Mouse (Mus musculus) heart, embryonic 11.5 days (tissue): ENCODE results near the gene Ap2m1. TPM values are rescaled to one million over a fixed set of nuclear protein-coding genes. Genes with fewer than 3 reads are reported as not detected.
A peak's percentile ranks its signal among the peaks of the same experiment; 100 is the strongest.

Experiments used
- ATAC-seq: fragments of 200-750 bp; cut with Nextera tagmentation; replicated peaks from 2 replicates; pipeline ENCODE4 v1.8.0; 2017; ENCODE audit warnings: moderate library complexity; ENCODE audit not compliant: insufficient number of reproducible peaks, low FRiP score, low TSS enrichment
- H3K27ac ChIP-seq: fragments of 300-500 bp; sonication (generic); 2 replicates; pipeline ENCODE4 v1.5.1; 2014; ENCODE audit warnings: mild to moderate bottlenecking, low read depth, low read length
- H3K27me3 ChIP-seq: fragments of 300-500 bp; sonication (generic); 2 replicates; pipeline ENCODE4 v1.6.1; 2014; ENCODE audit warnings: mild to moderate bottlenecking, low read length, mixed read lengths; ENCODE audit not compliant: control insufficient read depth, insufficient read depth
- H3K36me3 ChIP-seq: fragments of 300-500 bp; sonication (generic); 2 replicates; pipeline ENCODE4 v1.6.1; 2014; ENCODE audit warnings: mild to moderate bottlenecking, low read length, moderate library complexity, mixed read lengths; ENCODE audit not compliant: control insufficient read depth, insufficient read depth
- H3K4me1 ChIP-seq: fragments of 300-500 bp; sonication (generic); 2 replicates; pipeline ENCODE4 v1.6.1; 2014; ENCODE audit warnings: low read length; ENCODE audit not compliant: control insufficient read depth, insufficient read depth
- H3K4me2 ChIP-seq: fragments of 300-500 bp; sonication (generic); 2 replicates; pipeline ENCODE4 v1.6.1; 2014; ENCODE audit warnings: mild to moderate bottlenecking, moderate library complexity
- H3K4me3 ChIP-seq: fragments of 300-500 bp; sonication (generic); 2 replicates; pipeline ENCODE4 v1.5.1; 2014; ENCODE audit warnings: low read depth, low read length
- H3K9ac ChIP-seq: fragments of 300-500 bp; sonication (generic); 2 replicates; pipeline ENCODE4 v1.6.1; 2014; ENCODE audit warnings: mild to moderate bottlenecking, low read depth, low read length, moderate library complexity
- H3K9me3 ChIP-seq: fragments of 300-500 bp; sonication (generic); replicated peaks from 2 replicates; pipeline ENCODE4 v1.6.1; 2016; ENCODE audit warnings: low read length; ENCODE audit not compliant: control insufficient read depth
- WGBS: fragments of 180-500 bp; shearing (Covaris S2); extraction: QIAGEN DNeasy Blood & Tissue Kit; methylation state at CpG from one replicate; pipeline ENCODE4 v1.1.7; 2014; ENCODE audit not compliant: insufficient replicate concordance; 5-methylcytosine and 5-hydroxymethylcytosine counted together
- polyA plus RNA-seq: library from polyadenylated mRNA; unstranded; fragments of >200 nt; fragmentation: Nextera tagmentation; extraction: Ambion mirVana; gene quantifications from 2 replicates; pipeline ENCODE4 v1.2.1, GENCODE M21; 2014

Gene Ap2m1
- polyA plus RNA-seq, 1 experiment from 2014 or later, result 490 TPM

DNA sequence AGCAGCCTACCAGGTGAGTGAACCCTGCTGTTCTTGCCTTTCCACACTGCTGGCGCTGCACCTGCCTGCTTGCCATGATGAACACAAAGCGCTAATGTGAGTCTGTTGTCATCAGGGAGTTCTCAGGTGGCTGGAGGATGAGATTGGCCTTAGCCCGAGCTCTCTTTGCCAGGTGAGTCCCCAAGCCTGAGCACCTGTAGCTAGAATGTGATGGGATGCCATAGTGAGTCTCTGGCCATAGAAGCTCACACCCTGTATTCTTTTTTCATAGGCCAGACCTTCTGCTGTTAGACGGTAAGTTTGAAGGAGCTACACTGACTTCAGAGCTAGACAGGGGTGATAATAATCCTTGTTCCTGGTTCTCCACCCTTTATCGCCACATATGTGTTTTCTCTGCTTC, 16.4 kb downstream of the Ap2m1 start:
- 91% methylated on average over 5 of the region's 5 CpGs for WGBS
- Histone ChIP-seq H3K4me1 (peaks cover 15% of the 10 kb centered on the region), H3K9me3 (no peaks in the 10 kb centered on the region), H3K36me3 (peaks cover 28% of the 10 kb centered on the region), H3K9ac (no peak overlapping the region), H3K4me3 (no peak overlapping the region), H3K4me2 (no peak overlapping the region), H3K27me3 (no peaks in the 10 kb centered on the region), H3K27ac (no peak overlapping the region)
- no peak for ATAC-seq

GRCm38 (mm10) chr16:20552594-20552993, 17.3 kb downstream of the Ap2m1 start:
- Histone ChIP-seq H3K4me2 (no peak overlapping the region), H3K9me3 (no peaks in the 10 kb centered on the region), H3K4me1 (peaks cover 12% of the 10 kb centered on the region; the same call in 1 of the 2 replicates), H3K9ac (no peak overlapping the region), H3K36me3 (peaks cover 28% of the 10 kb centered on the region), H3K27me3 (no peaks in the 10 kb centered on the region), H3K27ac (no peak overlapping the region), H3K4me3 (no peak overlapping the region)
- WGBS, result 79% methylated on average over 1 of the region's 1 CpGs
- no peak for ATAC-seq

DNA sequence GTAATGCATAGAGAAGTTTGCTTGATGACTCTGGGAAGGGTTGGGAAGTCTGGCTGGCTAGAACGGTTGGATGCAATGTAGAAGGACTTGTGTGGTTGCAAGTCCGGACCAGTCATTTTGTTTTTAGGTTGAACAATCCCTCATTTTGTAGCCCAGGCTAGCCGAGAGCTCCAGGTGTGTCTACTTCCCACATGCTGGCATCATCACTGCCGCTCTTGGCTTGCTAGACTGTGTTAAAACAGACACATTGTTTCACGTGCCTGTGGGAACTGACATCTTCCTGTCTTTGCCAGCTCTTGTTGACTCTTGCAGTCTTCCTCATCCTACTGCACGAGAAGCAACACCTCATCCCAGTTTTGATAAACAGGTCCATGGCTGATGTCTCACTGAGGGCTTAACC, 19.7 kb downstream of the Ap2m1 start:
- Histone ChIP-seq H3K36me3 (peaks cover 43% of the 10 kb centered on the region), H3K4me2 (no peak overlapping the region), H3K27ac (no peak overlapping the region), H3K27me3 (no peaks in the 10 kb centered on the region), H3K4me3 (no peak overlapping the region), H3K4me1 (no peaks in the 10 kb centered on the region), H3K9ac (no peak overlapping the region), H3K9me3 (no peaks in the 10 kb centered on the region)
- WGBS, result 83% methylated on average over 6 of the region's 6 CpGs
- ATAC-seq, result no peak

- Histone ChIP-seq H3K36me3 (peaks cover 47% of the 10 kb centered on the region), H3K4me1 (no peaks in the 10 kb centered on the region), H3K9me3 (no peaks in the 10 kb centered on the region), H3K9ac (no peak overlapping the region), H3K4me2 (no peak overlapping the region), H3K4me3 (no peak overlapping the region), H3K27me3 (no peaks in the 10 kb centered on the region), H3K27ac (no peak overlapping the region)
- WGBS, result 68% methylated on average over 7 of the region's 7 CpGs
- no peak for ATAC-seq
These were observed 22.1 kb downstream of the Ap2m1 start for GRCm38 (mm10) chr16:20557381-20557780.

- 73% methylated on average over 1 of the region's 1 CpGs for WGBS
- no peaks in the 10 kb centered on the region for H3K9me3 ChIP-seq
- H3K4me1 ChIP-seq, result no peaks in the 10 kb centered on the region
- H3K4me2 ChIP-seq, result no peak overlapping the region
- no peak overlapping the region for H3K9ac ChIP-seq
- no peak for ATAC-seq
- H3K27ac ChIP-seq, result no peak overlapping the region
- peaks cover 24% of the 10 kb centered on the region for H3K36me3 ChIP-seq
- H3K4me3 ChIP-seq, result no peak overlapping the region
- no peaks in the 10 kb centered on the region for H3K27me3 ChIP-seq
These were observed 29.8 kb downstream of the Ap2m1 start for GRCm38 (mm10) chr16:20565075-20565474.

DNA sequence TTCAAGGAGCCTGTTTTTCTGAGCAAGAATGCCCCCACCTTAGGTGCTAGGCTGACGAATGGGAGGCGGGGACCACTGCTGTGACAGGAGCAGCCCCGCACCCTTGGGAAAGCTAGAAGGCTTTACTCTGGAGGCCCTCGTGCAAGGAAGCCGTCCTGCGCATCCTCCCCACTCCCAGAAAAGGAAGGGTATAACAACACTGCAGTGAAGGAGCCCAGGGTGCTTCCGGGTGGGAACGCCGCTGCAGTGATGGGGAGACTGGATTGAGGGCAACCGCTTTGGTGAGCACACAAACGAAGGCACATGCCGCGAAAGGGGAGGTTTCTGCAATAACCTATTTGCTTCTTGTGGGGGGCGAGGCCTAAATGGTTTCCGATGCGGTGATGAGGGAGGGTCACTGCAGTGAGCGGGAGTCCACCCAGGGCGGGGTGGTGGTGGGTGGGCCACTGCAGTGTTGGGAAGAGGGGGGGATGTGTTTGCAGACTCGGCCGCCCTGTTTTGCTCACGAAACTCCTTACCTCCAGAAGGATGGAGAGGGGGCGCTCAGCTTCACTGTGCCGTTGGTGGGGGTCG, 54.2 kb downstream of the Ap2m1 start, which contains the start of gene Vwa5b2:
Gene Vwa5b2 (plus strand): TSS at position 106 of the 573 bp plus-strand sequence.
- Histone ChIP-seq H3K27ac (no peak within 1 kb of the TSS), H3K9ac (peak within 1 kb of the TSS; percentile 28; the same call in 1 of the 2 replicates), H3K9me3 (no peaks in the 10 kb centered on the region), H3K27me3 (peaks cover 55% of the 10 kb centered on the region), H3K4me2 (peak within 1 kb of the TSS; percentile 92), H3K36me3 (no peaks in the 10 kb centered on the region), H3K4me3 (peak within 1 kb of the TSS; percentile 55), H3K4me1 (peaks cover 12% of the 10 kb centered on the region; the same call in 1 of the 2 replicates)
- ATAC-seq, result 0 out of 2 replicates have a peak, but pooled peaks have one; percentile 11
- WGBS, result under 1% methylated on average over 24 of the region's 24 CpGs

DNA sequence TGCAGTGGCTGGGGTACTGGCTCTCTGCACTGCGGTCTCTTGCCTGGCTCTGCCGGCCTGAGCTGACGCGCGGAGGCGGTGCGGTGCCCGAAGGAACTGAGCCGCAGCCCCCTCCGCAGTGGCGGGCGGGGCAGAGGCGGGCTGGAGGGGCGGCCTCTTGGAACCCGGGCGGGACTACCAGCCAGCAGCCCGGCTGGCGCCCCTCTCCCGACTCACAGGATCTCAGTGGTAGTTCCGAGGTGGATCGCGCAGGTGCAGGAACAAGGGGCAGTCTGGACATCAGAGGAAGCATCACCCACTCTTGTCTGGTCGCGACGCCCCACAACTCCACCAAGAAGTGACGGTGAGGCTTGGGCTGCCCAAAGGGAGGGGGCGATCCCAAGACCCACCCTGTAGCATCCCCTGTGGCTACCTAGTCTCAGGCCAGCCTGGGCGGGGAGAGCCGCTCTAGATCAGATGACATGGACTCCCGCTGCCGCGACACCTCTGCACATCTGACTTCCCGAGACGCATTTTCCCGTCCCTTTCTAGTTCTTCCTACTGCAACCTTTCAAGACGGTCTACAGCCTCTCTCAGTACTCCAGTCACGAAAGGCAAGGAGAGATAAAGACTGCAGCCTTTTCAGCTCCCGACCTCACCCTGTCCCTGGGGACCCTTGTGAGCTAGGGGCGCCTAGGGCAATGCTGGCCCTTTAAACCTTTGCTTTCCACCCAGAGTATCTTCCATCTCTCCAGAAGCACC, 54.8 kb downstream of the Ap2m1 start:
- Histone ChIP-seq H3K4me3 (peak overlapping the region; percentile 55), H3K27me3 (peaks cover 59% of the 10 kb centered on the region), H3K4me2 (peak overlapping the region; percentile 92), H3K9ac (no peak overlapping the region), H3K36me3 (no peaks in the 10 kb centered on the region), H3K27ac (no peak overlapping the region), H3K4me1 (peaks cover 12% of the 10 kb centered on the region; the same call in 1 of the 2 replicates), H3K9me3 (no peaks in the 10 kb centered on the region)
- 0 out of 2 replicates have a peak, but pooled peaks have one; percentile 20 for ATAC-seq
- WGBS, result 1% methylated on average over 39 of the region's 39 CpGs

DNA sequence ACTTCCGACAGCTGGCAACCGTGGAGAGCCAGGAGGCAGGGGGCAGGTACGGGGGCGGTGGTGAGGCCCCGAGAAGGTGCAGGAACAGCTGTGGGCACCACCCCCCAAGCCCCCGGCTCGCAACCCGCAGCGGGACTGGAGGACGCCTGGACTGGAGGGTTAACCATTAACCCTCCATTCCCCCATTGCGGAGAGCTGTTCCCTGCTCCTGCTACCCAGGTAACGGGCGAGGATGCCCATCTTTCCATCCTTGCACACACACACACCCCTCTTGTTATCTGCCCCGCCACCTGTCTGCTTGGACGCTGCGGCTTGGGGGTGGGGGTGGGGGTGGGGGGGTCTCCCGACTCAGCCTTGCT, 55.4 kb downstream of the Ap2m1 start:
- Histone ChIP-seq H3K27ac (no peak overlapping the region), H3K9ac (no peak overlapping the region), H3K27me3 (peaks cover 63% of the 10 kb centered on the region), H3K4me3 (peak overlapping the region; percentile 55), H3K4me2 (peak overlapping the region; percentile 92), H3K36me3 (no peaks in the 10 kb centered on the region), H3K4me1 (peaks cover 12% of the 10 kb centered on the region; the same call in 1 of the 2 replicates), H3K9me3 (no peaks in the 10 kb centered on the region)
- ATAC-seq, result no peak
- WGBS, result 4% methylated on average over 17 of the region's 17 CpGs
